Mouse (Mus musculus) neural tube, embryonic 15.5 days (tissue): ENCODE measurements around the gene Myo16. TPM values are rescaled to one million over a fixed set of nuclear protein-coding genes. Genes with fewer than 3 reads are reported as not detected.

Experiments used
- ATAC-seq: fragments of 200-750 bp; cut with Nextera tagmentation; 2 replicates; pipeline ENCODE4 v1.8.0; 2017; ENCODE audit warnings: mild to moderate bottlenecking, moderate TSS enrichment, moderate library complexity; ENCODE audit not compliant: low FRiP score
- H3K27ac ChIP-seq: fragments of 300-500 bp; sonication (generic); replicated peaks from 2 replicates; pipeline ENCODE4 v1.5.1; 2015; ENCODE audit warnings: mild to moderate bottlenecking, inconsistent platforms
- H3K27me3 ChIP-seq: fragments of 300-500 bp; sonication (generic); replicated peaks from 2 replicates; pipeline ENCODE4 v1.6.1; 2015; ENCODE audit warnings: inconsistent platforms
- H3K36me3 ChIP-seq: fragments of 300-500 bp; sonication (generic); 2 replicates; pipeline ENCODE4 v1.6.1; 2015; ENCODE audit warnings: inconsistent platforms
- H3K4me1 ChIP-seq: fragments of 300-500 bp; sonication (generic); 2 replicates; pipeline ENCODE4 v1.6.1; 2015; ENCODE audit warnings: inconsistent platforms
- H3K4me2 ChIP-seq: fragments of 300-500 bp; sonication (generic); 2 replicates; pipeline ENCODE4 v1.6.1; 2015; ENCODE audit warnings: inconsistent platforms, mild to moderate bottlenecking, moderate library complexity
- H3K4me3 ChIP-seq: fragments of 300-500 bp; sonication (generic); replicated peaks from 2 replicates; pipeline ENCODE4 v1.5.1; 2015; ENCODE audit warnings: mild to moderate bottlenecking, inconsistent platforms
- H3K9ac ChIP-seq: fragments of 300-500 bp; sonication (generic); replicated peaks from 2 replicates; pipeline ENCODE4 v1.6.1; 2015; ENCODE audit warnings: mild to moderate bottlenecking, inconsistent platforms
- H3K9me3 ChIP-seq: fragments of 300-500 bp; sonication (generic); replicated peaks from 2 replicates; pipeline ENCODE4 v1.6.1; 2016; ENCODE audit warnings: inconsistent platforms
- WGBS: fragments of 180-500 bp; shearing (Covaris S2); methylation state at CpG from one replicate; pipeline ENCODE4 v1.1.7; 2015; ENCODE audit warnings: mixed read lengths; 5-methylcytosine and 5-hydroxymethylcytosine counted together
- polyA plus RNA-seq: library from polyadenylated mRNA; unstranded; fragments of >200 nt; fragmentation: Nextera tagmentation; extraction: Ambion mirVana; gene quantifications from 2 replicates; pipeline ENCODE4 v1.2.1, GENCODE M21; 2015

Gene Myo16
- polyA plus RNA-seq, 1 experiment from 2014 or later, result 5.6 TPM

DNA sequence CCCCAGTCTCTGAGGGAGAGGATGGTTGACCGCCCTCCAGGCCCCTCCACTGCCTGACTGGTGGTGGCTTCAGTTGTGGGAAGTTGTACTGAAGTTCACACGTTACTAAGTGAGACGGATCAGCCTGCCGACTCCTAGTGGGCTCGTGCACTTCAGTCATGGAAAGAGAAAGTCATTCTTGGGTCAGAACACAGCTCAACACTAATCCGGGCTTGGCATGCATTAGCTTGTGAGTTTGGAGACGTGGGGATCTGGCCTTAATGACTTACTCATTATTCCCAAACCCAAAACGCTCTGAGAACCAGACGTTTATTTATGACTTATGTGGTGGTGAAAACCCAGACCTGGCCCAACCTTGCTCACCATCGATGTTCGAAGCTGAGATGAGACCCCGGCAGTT, 263.1 kb downstream of the Myo16 start:
- Histone ChIP-seq H3K36me3 (no peaks in the 10 kb centered on the region), H3K4me1 (no peaks in the 10 kb centered on the region), H3K9ac (no peak overlapping the region), H3K27ac (no peak overlapping the region), H3K4me3 (no peak overlapping the region), H3K4me2 (no peak overlapping the region), H3K27me3 (no peaks in the 10 kb centered on the region), H3K9me3 (no peaks in the 10 kb centered on the region)
- WGBS, result 74% methylated on average over 12 of the region's 12 CpGs
- ATAC-seq, result no peak

DNA sequence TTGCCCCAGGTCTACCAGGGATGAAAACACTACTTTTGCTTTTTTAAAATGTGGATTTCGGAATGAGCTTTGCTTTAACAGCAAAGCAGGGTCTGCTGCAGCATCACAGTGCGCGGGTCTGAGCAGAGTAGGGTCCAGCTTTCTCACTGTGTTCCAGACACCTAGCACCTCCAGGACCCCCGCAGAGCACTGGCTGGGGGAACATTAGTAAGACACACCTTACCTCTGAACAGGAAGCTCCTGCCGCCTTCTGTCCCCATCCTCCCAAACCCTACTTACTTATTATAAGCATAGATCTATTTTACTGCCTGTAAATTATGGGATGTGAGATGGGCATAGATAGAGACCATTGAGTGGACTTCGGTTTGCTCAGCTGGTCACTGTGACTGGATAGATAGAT, 263.6 kb downstream of the Myo16 start:
- Histone ChIP-seq H3K9ac (no peak overlapping the region), H3K36me3 (no peaks in the 10 kb centered on the region), H3K27ac (no peak overlapping the region), H3K9me3 (no peaks in the 10 kb centered on the region), H3K4me2 (no peak overlapping the region), H3K4me1 (no peaks in the 10 kb centered on the region), H3K4me3 (no peak overlapping the region), H3K27me3 (no peaks in the 10 kb centered on the region)
- 91% methylated on average over 6 of the region's 6 CpGs for WGBS
- ATAC-seq, result no peak

DNA sequence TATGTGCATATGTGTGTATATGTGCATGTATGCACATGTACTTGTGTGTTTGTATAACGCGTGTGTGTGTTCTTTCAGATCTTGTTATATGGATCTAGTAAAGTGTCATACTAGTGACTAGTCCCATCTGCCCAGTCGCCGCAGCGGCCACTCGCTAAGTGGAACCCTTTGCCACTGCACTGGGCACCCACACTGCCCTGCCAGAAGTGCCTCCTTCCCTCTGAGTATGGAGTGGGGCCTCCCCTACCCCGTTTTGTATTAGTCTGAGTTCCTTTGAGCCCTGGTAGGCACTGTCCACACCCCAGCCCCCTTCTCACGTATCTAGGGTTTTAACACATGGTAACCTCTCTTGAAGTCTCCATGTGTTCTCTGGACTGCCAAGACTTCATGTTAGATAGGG, 264.3 kb downstream of the Myo16 start:
- Histone ChIP-seq H3K4me1 (no peaks in the 10 kb centered on the region), H3K27me3 (no peaks in the 10 kb centered on the region), H3K4me2 (no peak overlapping the region), H3K36me3 (no peaks in the 10 kb centered on the region), H3K9ac (no peak overlapping the region), H3K27ac (no peak overlapping the region), H3K9me3 (no peaks in the 10 kb centered on the region), H3K4me3 (no peak overlapping the region)
- ATAC-seq, result no peak
- WGBS, result 92% methylated on average over 8 of the region's 8 CpGs

DNA sequence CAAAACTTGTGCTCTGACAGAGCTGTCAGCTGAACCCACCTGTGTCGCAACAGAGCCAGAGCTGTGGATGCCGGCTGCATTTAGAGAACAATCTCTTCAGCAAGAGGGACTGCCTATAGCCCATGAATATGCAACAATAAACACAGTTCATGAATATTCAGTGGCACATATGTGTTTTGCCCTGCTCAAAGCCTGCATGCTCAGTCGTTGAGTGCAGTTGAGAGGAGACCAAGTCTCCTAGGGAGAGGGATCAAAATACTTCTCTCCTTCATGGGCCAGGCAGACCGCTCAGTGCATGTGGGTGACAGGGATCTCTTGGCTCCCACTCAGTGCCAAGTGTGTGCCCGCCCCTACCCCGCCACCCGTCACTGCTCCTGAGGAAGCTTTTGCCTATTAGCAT, 265.3 kb downstream of the Myo16 start:
- no peak overlapping the region for H3K4me3 ChIP-seq
- no peak overlapping the region for H3K27ac ChIP-seq
- no peaks in the 10 kb centered on the region for H3K9me3 ChIP-seq
- H3K9ac ChIP-seq, result no peak overlapping the region
- no peaks in the 10 kb centered on the region for H3K4me1 ChIP-seq
- H3K27me3 ChIP-seq, result no peaks in the 10 kb centered on the region
- no peak overlapping the region for H3K4me2 ChIP-seq
- ATAC-seq, result no peak
- WGBS, result 36% methylated on average over 7 of the region's 7 CpGs
- H3K36me3 ChIP-seq, result no peaks in the 10 kb centered on the region

DNA sequence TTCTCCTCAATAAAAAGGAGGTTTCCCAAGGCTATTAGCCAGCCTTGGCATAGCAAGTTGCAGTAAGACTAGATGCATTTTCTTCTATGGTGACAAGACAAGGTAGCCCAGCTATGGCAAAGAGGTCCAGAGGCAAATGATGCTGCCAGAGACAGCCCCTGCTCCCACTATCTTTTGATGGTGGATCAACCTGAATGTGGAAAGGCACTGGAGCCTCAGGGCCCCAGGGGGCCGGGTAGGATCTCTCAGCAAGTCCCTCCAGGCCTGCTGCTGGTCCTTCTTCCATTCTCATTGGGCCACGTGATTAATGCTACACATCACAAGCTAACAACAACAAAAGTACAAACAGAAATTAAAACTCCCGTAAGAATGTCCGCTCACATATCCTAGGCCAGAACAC, 266.0 kb downstream of the Myo16 start:
- Histone ChIP-seq H3K4me3 (no peak overlapping the region), H3K9ac (no peak overlapping the region), H3K27ac (no peak overlapping the region), H3K4me2 (no peak overlapping the region), H3K9me3 (no peaks in the 10 kb centered on the region), H3K36me3 (no peaks in the 10 kb centered on the region), H3K4me1 (no peaks in the 10 kb centered on the region), H3K27me3 (no peaks in the 10 kb centered on the region)
- no peak for ATAC-seq
- WGBS, result 87% methylated on average over 4 of the region's 4 CpGs

DNA sequence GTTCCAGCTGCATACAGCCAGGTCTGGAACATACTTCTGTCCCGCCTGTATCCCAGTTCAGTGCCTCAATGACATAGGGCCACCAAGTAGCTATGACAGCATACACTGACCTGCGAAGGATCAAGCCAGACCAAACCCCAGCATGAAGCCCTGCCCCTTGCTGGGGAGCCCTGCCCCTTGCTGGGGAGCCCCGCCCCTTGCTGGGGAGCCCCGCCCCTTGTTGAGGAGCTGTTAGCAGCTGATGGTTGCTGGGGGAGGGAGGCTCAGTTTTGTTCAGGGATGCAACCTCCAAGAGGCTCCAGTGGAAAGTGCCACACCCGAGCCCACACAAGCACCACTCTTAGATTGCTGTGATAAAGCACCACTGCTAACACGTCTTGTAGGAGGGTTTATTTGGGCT, 266.8 kb downstream of the Myo16 start:
- no peak overlapping the region for H3K4me3 ChIP-seq
- H3K27me3 ChIP-seq, result no peaks in the 10 kb centered on the region
- WGBS, result 79% methylated on average over 6 of the region's 6 CpGs
- no peak for ATAC-seq
- no peak overlapping the region for H3K9ac ChIP-seq
- H3K9me3 ChIP-seq, result no peaks in the 10 kb centered on the region
- no peaks in the 10 kb centered on the region for H3K36me3 ChIP-seq
- H3K27ac ChIP-seq, result no peak overlapping the region
- no peak overlapping the region for H3K4me2 ChIP-seq
- no peaks in the 10 kb centered on the region for H3K4me1 ChIP-seq

DNA sequence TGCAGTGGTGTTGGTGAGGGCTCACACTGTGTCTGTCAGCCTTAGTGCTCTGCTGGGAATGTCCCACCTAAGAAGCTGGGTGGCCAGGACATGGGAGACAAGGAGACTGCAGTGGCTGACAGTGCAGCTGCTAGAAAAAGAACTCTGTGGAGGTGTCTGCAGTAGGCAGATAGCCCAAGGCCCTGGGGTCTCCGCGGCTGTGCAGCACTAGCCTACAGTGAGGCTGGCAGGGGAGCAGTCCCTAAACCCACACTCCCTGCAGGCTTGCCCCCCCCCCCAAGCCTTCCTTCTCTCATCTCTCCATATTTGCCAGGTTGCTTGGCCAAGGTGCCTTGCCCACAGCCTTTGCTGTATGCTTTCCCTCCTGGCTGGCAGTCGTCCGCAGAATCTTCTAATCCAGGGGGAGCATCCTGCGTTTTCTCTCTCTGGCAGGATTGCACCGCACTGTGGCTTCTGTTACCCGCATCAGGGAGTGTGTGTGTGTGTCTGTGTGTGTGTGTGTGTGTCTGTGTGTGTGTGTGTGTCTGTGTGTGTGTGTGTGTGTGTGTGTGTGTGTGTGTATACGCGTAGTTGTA, 267.9 kb downstream of the Myo16 start:
- no peak for ATAC-seq
- Histone ChIP-seq H3K36me3 (no peaks in the 10 kb centered on the region), H3K27ac (no peak overlapping the region), H3K4me1 (no peaks in the 10 kb centered on the region), H3K4me2 (no peak overlapping the region), H3K4me3 (no peak overlapping the region), H3K9ac (no peak overlapping the region), H3K9me3 (no peaks in the 10 kb centered on the region), H3K27me3 (no peaks in the 10 kb centered on the region)
- 73% methylated on average over 9 of the region's 9 CpGs for WGBS

DNA sequence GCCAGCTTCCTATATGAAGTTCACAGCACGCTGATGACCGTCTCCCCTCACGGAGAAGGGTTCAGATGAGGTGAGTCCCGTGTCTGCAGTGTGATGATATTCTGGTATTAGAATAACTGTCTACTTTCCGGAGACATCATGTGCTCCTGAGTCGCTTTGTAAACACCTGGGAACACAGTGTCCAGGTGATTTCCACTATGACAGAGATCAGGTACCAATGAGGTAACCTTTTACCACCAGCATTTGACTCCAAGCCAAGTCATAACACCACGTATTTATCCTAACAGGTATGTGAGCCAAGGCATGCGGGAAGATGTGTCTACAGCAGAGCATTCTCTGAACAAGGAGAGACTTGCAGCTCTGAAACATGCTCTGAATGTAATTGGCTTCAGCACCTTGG, 281.8 kb downstream of the Myo16 start:
- no peak overlapping the region for H3K4me3 ChIP-seq
- H3K4me1 ChIP-seq, result peaks cover 12% of the 10 kb centered on the region
- WGBS, result 93% methylated on average over 8 of the region's 8 CpGs
- H3K27me3 ChIP-seq, result no peaks in the 10 kb centered on the region
- no peaks in the 10 kb centered on the region for H3K9me3 ChIP-seq
- H3K27ac ChIP-seq, result no peak overlapping the region
- H3K4me2 ChIP-seq, result no peak overlapping the region
- H3K9ac ChIP-seq, result no peak overlapping the region
- no peak for ATAC-seq
- no peaks in the 10 kb centered on the region for H3K36me3 ChIP-seq

DNA sequence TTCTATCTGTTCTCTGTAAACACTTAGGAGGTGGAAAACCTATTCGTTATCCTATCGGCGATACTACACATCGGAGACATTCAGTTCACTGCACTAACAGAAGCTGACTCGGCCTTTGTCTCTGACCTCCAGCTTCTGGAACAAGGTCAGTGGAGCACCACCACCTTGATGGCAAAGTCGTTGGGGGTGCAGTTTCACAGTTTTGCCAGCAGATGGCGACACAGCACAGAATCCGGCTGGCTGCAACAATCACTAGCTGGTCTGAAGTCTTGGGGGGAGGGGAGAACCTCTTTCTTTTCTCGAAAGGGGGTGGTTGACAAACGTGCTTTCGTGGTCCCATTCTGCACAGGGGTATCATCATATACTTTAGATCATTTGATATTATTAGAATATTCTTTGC, 285.1 kb downstream of the Myo16 start:
- H3K4me2 ChIP-seq, result no peak overlapping the region
- H3K4me3 ChIP-seq, result no peak overlapping the region
- 0 out of 2 replicates have a peak, but pooled peaks cover 4% of the 10 kb centered on the region for H3K36me3 ChIP-seq
- WGBS, result 12% methylated on average over 11 of the region's 11 CpGs
- peaks cover 12% of the 10 kb centered on the region for H3K4me1 ChIP-seq
- no peaks in the 10 kb centered on the region for H3K27me3 ChIP-seq
- ATAC-seq, result peak; percentile 26; the same call in 1 of the 2 replicates
- H3K9ac ChIP-seq, result no peak overlapping the region
- H3K9me3 ChIP-seq, result no peaks in the 10 kb centered on the region
- no peak overlapping the region for H3K27ac ChIP-seq

DNA sequence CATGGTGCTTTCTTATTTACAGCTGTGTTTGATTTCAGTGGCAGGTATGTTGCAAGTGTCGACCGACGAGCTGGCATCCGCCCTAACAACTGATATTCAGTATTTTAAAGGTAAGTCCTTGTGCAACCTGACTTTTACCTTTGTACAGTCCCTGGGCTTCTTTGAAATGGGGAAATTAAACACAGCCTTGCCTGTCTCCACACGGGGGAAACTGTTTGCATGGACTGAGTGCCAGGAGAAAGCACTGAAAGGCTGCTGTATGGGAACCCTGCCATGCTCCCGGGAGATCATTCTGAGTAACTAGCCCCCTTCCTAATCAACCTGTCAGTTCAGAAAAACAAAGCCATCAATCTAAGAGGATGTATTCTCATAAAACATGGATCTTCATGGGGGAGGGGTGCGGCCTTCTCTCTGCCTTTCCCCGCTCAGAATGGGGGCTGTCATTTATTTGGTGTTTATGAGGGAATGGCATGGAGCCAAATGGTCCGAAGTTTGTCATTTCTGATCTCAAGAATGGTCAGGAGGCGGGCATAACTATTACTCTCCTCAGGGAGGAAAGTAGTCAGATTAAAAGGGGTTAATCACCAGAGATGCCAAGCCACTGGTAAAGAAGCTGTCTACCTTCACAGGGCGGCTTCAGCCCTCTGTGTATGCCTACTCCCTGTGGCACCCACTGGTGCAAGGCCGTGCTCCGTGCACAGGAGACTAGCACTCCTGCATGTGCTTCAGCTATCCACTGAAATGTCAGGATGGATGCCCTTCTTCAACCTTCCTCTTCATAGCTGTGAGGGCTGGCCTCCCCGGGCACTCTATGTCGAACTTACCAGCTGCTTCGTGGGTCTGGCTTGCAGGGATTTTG, 286.1 kb downstream of the Myo16 start:
- ATAC-seq, result 0 out of 2 replicates have a peak, but pooled peaks have one; percentile 36

DNA sequence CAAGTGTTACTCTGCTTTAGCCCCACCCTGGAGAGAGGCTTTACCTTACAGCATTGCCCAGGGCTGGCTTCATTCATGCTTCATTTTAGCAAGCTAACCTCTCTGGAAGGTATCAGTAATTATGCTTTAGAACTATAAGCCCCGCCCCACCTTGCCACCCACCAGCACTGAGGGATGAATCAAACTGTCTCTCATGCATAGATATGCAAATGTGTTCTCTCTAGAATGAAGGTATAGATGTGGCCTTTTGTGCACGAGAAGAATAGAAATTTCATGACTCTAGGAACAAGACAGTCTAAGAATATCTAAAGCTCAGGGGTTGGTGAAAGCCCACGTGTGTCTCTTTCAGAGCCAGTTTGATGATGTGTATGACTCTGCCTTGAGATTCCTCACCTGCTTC, 288.9 kb downstream of the Myo16 start:
- H3K36me3 ChIP-seq, result 0 out of 2 replicates have a peak, but pooled peaks cover 4% of the 10 kb centered on the region
- 30% methylated on average over 3 of the region's 3 CpGs for WGBS
- no peak for ATAC-seq
- no peak overlapping the region for H3K27ac ChIP-seq
- H3K27me3 ChIP-seq, result no peaks in the 10 kb centered on the region
- no peak overlapping the region for H3K4me3 ChIP-seq
- no peaks in the 10 kb centered on the region for H3K9me3 ChIP-seq
- H3K4me2 ChIP-seq, result no peak overlapping the region
- H3K9ac ChIP-seq, result no peak overlapping the region
- peaks cover 12% of the 10 kb centered on the region for H3K4me1 ChIP-seq

More for the DNA sequence above, 286.1 kb downstream of the Myo16 start:
- Histone ChIP-seq H3K36me3 (0 out of 2 replicates have a peak, but pooled peaks cover 4% of the 10 kb centered on the region), H3K9me3 (no peaks in the 10 kb centered on the region), H3K27ac (no peak overlapping the region), H3K4me3 (no peak overlapping the region), H3K4me2 (no peak overlapping the region), H3K9ac (no peak overlapping the region), H3K4me1 (peaks cover 12% of the 10 kb centered on the region), H3K27me3 (no peaks in the 10 kb centered on the region)
- 42% methylated on average over 16 of the region's 16 CpGs for WGBS

DNA sequence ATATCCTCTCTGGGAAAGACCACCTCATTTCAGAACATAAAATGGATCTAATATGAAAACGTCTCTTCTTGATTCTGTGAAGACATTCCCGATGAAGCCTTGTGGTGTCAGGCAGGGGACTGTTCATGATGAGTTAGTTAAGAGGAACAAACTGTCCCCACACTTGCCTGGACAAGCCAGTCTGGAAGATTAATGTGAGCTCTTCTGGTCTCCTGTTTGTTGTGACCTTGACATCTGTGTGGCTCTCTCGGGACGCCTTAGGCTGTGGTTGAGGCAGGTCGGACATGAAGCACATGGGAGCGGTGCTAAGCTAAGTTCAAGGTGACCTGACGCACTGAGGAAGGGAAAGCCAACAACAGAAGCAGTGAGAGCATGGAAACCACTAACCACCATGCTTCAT, 291.3 kb downstream of the Myo16 start:
- Histone ChIP-seq H3K27ac (no peak overlapping the region), H3K27me3 (no peaks in the 10 kb centered on the region), H3K4me1 (peaks cover 4% of the 10 kb centered on the region), H3K9ac (no peak overlapping the region), H3K4me3 (no peak overlapping the region), H3K4me2 (no peak overlapping the region), H3K36me3 (0 out of 2 replicates have a peak, but pooled peaks cover 4% of the 10 kb centered on the region), H3K9me3 (no peaks in the 10 kb centered on the region)
- WGBS, result 87% methylated on average over 7 of the region's 7 CpGs
- no peak for ATAC-seq
